Mouse (Mus musculus) C2C12 (cell line): ENCODE measurements around the gene Mrpl47. TPM values are rescaled to one million over a fixed set of nuclear protein-coding genes. Genes with fewer than 3 reads are reported as not detected.
"Not testable (repeated sequence)": the region's sequence is repeated elsewhere in the genome, so short reads cannot be mapped to it uniquely, and the experiment has no call there.

Experiments
- H3K27me3 ChIP-seq: one replicate; pipeline ENCODE4 v1.6.1; 2011; ENCODE audit not compliant: control insufficient read depth, insufficient read depth, insufficient read length
- H3K36me3 ChIP-seq: one replicate; pipeline ENCODE4 v1.6.1; 2011; ENCODE audit not compliant: control insufficient read depth, insufficient read depth
- H3K4me3 ChIP-seq: one replicate; pipeline ENCODE4 v1.5.1; 2011; ENCODE audit warnings: mild to moderate bottlenecking, control low read depth; ENCODE audit not compliant: poor library complexity, insufficient read depth, severe bottlenecking
- H3K79me2 ChIP-seq: one replicate; pipeline ENCODE4 v1.6.1; 2011; ENCODE audit not compliant: control insufficient read depth, insufficient read depth
- H3K79me3 ChIP-seq: one replicate; pipeline ENCODE4 v1.6.1; 2011; ENCODE audit warnings: low read depth, control low read depth
- H3ac ChIP-seq: one replicate; pipeline ENCODE3; 2011; ENCODE audit warnings: low read depth; ENCODE audit not compliant: control insufficient read depth, insufficient read length
- CEBPB ChIP-seq: IDR thresholded peaks from one replicate; pipeline ENCODE4 v1.6.1; 2011; ENCODE audit warnings: low read depth, mild to moderate bottlenecking, control low read depth, moderate library complexity
- CTCF ChIP-seq: IDR thresholded peaks from one replicate; pipeline ENCODE4 v1.5.1; 2011; ENCODE audit not compliant: control insufficient read depth, insufficient read depth, insufficient read length
- FOSL1 ChIP-seq: IDR thresholded peaks from one replicate; pipeline ENCODE4 v1.8.0; 2011; ENCODE audit warnings: mild to moderate bottlenecking, low read length; ENCODE audit not compliant: poor library complexity, insufficient read depth, severe bottlenecking
- MAX ChIP-seq: IDR thresholded peaks from one replicate; pipeline ENCODE4 v1.6.1; 2011; ENCODE audit warnings: mild to moderate bottlenecking, control low read depth
- MYOD1 ChIP-seq: IDR thresholded peaks from one replicate; pipeline ENCODE4 v1.6.1; 2011; ENCODE audit warnings: low read depth; ENCODE audit not compliant: control insufficient read depth, insufficient read length
- MYOG ChIP-seq: IDR thresholded peaks from one replicate; pipeline ENCODE4 v1.6.1; 2011; ENCODE audit not compliant: control insufficient read depth, insufficient read length; ENCODE audit errors: extremely low read depth
- USF1 ChIP-seq: IDR thresholded peaks from one replicate; pipeline ENCODE4 v1.6.1; 2011; ENCODE audit warnings: low read depth, mild to moderate bottlenecking, control low read depth, moderate library complexity
- polyA plus RNA-seq: library from polyadenylated mRNA; unstranded; fragments of >200 nt; fragmentation: generic; extraction: Trizol; gene quantifications from one replicate; pipeline ENCODE4 v1.2.1, GENCODE M21; 2012; ENCODE audit warnings: missing spikeins

The Mrpl47 gene
- polyA plus RNA-seq, 1 experiment, result 15.7 TPM

GRCm38 (mm10) chr3:32709388-32709787, 28.0 kb downstream of the Mrpl47 start:
- H3K79me2 ChIP-seq, result peaks cover 57% of the 10 kb centered on the region
- H3ac ChIP-seq, result peak overlapping the region; percentile 84
- peaks cover 42% of the 10 kb centered on the region for H3K79me3 ChIP-seq
- H3K36me3 ChIP-seq, result peaks cover 36% of the 10 kb centered on the region
- peak overlapping the region; percentile 87 for H3K4me3 ChIP-seq
- TF ChIP-seq USF1 (no peak), CEBPB (no peak), MYOD1 (no peak), CTCF (no peak), MAX (no peak), MYOG (no peak), FOSL1 (no peak)
- no peaks in the 10 kb centered on the region for H3K27me3 ChIP-seq

- peak overlapping the region; percentile 84 for H3ac ChIP-seq
- no peak for TF ChIP-seq MYOD1
- no peak for TF ChIP-seq USF1
- H3K79me2 ChIP-seq, result peaks cover 49% of the 10 kb centered on the region
- peak overlapping the region; percentile 87 for H3K4me3 ChIP-seq
- H3K79me3 ChIP-seq, result peaks cover 38% of the 10 kb centered on the region
- peaks cover 28% of the 10 kb centered on the region for H3K36me3 ChIP-seq
- no peaks in the 10 kb centered on the region for H3K27me3 ChIP-seq
Observed at GRCm38 (mm10) chr3:32708368-32709231, 28.8 kb downstream of the Mrpl47 start.

GRCm38 (mm10) chr3:32708052-32708367, 29.4 kb downstream of the Mrpl47 start:
- peaks cover 35% of the 10 kb centered on the region for H3K79me3 ChIP-seq
- TF ChIP-seq CTCF (no peak), FOSL1 (no peak), MAX (no peak), USF1 (no peak), MYOG (no peak), CEBPB (no peak), MYOD1 (no peak)
- no peaks in the 10 kb centered on the region for H3K27me3 ChIP-seq
- H3K36me3 ChIP-seq, result peaks cover 22% of the 10 kb centered on the region
- peak overlapping the region; percentile 21 for H3K4me3 ChIP-seq
- peaks cover 44% of the 10 kb centered on the region for H3K79me2 ChIP-seq
- H3ac ChIP-seq, result no peak overlapping the region

GRCm38 (mm10) chr3:32705647-32706348, 31.6 kb downstream of the Mrpl47 start, which contains the start of gene Actl6a:
Gene Actl6a (plus strand): TSS chr3:32706298.
- Histone ChIP-seq H3K79me3 (peaks cover 17% of the 10 kb centered on the region), H3K79me2 (peaks cover 21% of the 10 kb centered on the region)
- not testable (repeated sequence) for H3K36me3 ChIP-seq, H3ac ChIP-seq, H3K27me3 ChIP-seq, H3K4me3 ChIP-seq

- not testable (repeated sequence) for H3K4me3 ChIP-seq, H3K27me3 ChIP-seq, H3K79me2 ChIP-seq, H3ac ChIP-seq, H3K36me3 ChIP-seq, H3K79me3 ChIP-seq
- TF ChIP-seq MYOD1, result peak; percentile 78
Observed at GRCm38 (mm10) chr3:32704632-32705031, 32.8 kb downstream of the Mrpl47 start.

GRCm38 (mm10) chr3:32704021-32704420, 33.4 kb downstream of the Mrpl47 start:
- H3K79me3 ChIP-seq, result not testable (repeated sequence)

More at GRCm38 (mm10) chr3:32704021-32704420, 33.4 kb downstream of the Mrpl47 start:
- H3K4me3 ChIP-seq, H3K36me3 ChIP-seq, H3ac ChIP-seq, H3K27me3 ChIP-seq, H3K79me2 ChIP-seq: not testable (repeated sequence)
